12 mouse cellular contexts compared by ENCODE assay signal in genomic region chr15:102547478-102547877, GRCm38 (mm10). TPM values are rescaled to one million over a fixed set of nuclear protein-coding genes. Genes with fewer than 3 reads are reported as not detected.
DNase-seq lines count a peak whose midpoint lies in the region; ATAC-seq lines count a peak whose summit lies in the region.
"Had no signal": no experiment of that assay in that cellular context is flagged by ENCODE, and none has a peak within 500 bp of the region (broad histone marks: within the 10 kb centered on the region; RNA-seq: fewer than 3 reads in every experiment).

No protein-coding gene starts in this region.

- peak; percentile 14 for DNase-seq in adrenal gland, postnatal 14 days
- no peak for DNase-seq in adrenal gland, postnatal 4 days (ENCODE audit: low spot score in 2 of 2)
- peak; percentile 37 to 51 for DNase-seq in layer of hippocampus, postnatal 10 days (ENCODE audit: low spot score in 2 of 2)
- no peak for DNase-seq in layer of hippocampus, adult 8-10 months (ENCODE audit: low spot score in 2 of 2)
- peak; percentile 96 for DNase-seq in cerebellum, adult 9-11 months
- DNase-seq in heart, postnatal 10 days, result peak; percentile 58 to 63
- no peak for DNase-seq in right cerebral cortex, postnatal 4 days
- DNase-seq: gastrocnemius, postnatal 36 days; liver, embryonic 13.5 days had no signal

- no peak for ATAC-seq in megakaryocyte-erythroid progenitor cell, adult 5-6 weeks (replicated peaks; ENCODE audit: low FRiP score, low TSS enrichment, poor library complexity, severe bottlenecking)

- intact Hi-C loops in heart, postnatal 10 days (cut with DNase I), result no loop called here

RNA-seq across cellular contexts. Expression of gene Npff, which starts 22.7 kb away (rescaled TPM):
- 4.1 and 4.8 TPM in 2 replicates for total RNA-seq in adrenal gland, postnatal 14 days (2021)
- 1 to 10 TPM; 5.9 to 8.6 TPM for total RNA-seq in adrenal gland, postnatal 4 days (2021)
- 1 to 10 TPM; 2.6 to 6.3 TPM for total RNA-seq in layer of hippocampus, postnatal 10 days (2021)
- 1 to 10 TPM; 3.0 to 6.2 (median 4.4) TPM for total RNA-seq in layer of hippocampus, adult 8-10 months (2022)
- 1 to 10 TPM; 1.4 to 3.8 TPM for total RNA-seq in heart, postnatal 10 days (2021)
- total RNA-seq in megakaryocyte-erythroid progenitor cell, adult 5-6 weeks (2014; fragmentation: Nextera tagmentation), result 5.1 and 8.2 TPM in 2 replicates
- total RNA-seq in megakaryocyte-erythroid progenitor cell, adult 5-6 weeks (2017), result 0.89 and 3.4 TPM in 2 replicates

RNA-seq across cellular contexts. Expression of gene Tarbp2, which starts 29.5 kb away (rescaled TPM):
- 34.2 and 35.0 TPM in 2 replicates for total RNA-seq in adrenal gland, postnatal 14 days (2021)
- total RNA-seq in adrenal gland, postnatal 4 days (2021), result 10 to 100 TPM; 52.8 to 53.2 TPM
- total RNA-seq in layer of hippocampus, postnatal 10 days (2021), result 10 to 100 TPM; 45.7 to 46.8 TPM
- total RNA-seq in layer of hippocampus, adult 8-10 months (2022), result 10 to 100 TPM; 34.0 to 39.8 (median 36.6) TPM
- 10 to 100 TPM; 45.9 to 53.1 TPM for total RNA-seq in heart, postnatal 10 days (2021)
- 37.4 and 40.7 TPM in 2 replicates for total RNA-seq in megakaryocyte-erythroid progenitor cell, adult 5-6 weeks (2014; fragmentation: Nextera tagmentation)
- total RNA-seq in megakaryocyte-erythroid progenitor cell, adult 5-6 weeks (2017), result 17.0 and 19.7 TPM in 2 replicates

RNA-seq across cellular contexts. Expression of gene Map3k12, which starts 30.6 kb away (rescaled TPM):
- total RNA-seq in adrenal gland, postnatal 14 days (2021), result 8.2 and 9.4 TPM in 2 replicates
- 10 to 100 TPM; 13.2 to 13.4 TPM for total RNA-seq in adrenal gland, postnatal 4 days (2021)
- 10 to 100 TPM; 83.2 to 88.9 TPM for total RNA-seq in layer of hippocampus, postnatal 10 days (2021)
- 10 to 100 TPM; 87.5 to 99.1 (median 96.9) TPM for total RNA-seq in layer of hippocampus, adult 8-10 months (2022)
- total RNA-seq in heart, postnatal 10 days (2021), result 1 to 10 TPM; 5.1 to 5.2 TPM
- total RNA-seq in megakaryocyte-erythroid progenitor cell, adult 5-6 weeks (2014; fragmentation: Nextera tagmentation), result 0.39 TPM in 1 of 2 replicates, not detected in the other
- 0.14 and 0.15 TPM in 2 replicates for total RNA-seq in megakaryocyte-erythroid progenitor cell, adult 5-6 weeks (2017)

RNA-seq across cellular contexts. Expression of gene Gm10337, which starts 44.0 kb away (rescaled TPM):
- not detected in 2 replicates for total RNA-seq in adrenal gland, postnatal 14 days (2021)
- 1 to 10 TPM in 1 of 2 experiments, not detected in 1; 4.3 TPM for total RNA-seq in adrenal gland, postnatal 4 days (2021)
- total RNA-seq in layer of hippocampus, postnatal 10 days (2021), result not detected
- not detected for total RNA-seq in layer of hippocampus, adult 8-10 months (2022)
- total RNA-seq in heart, postnatal 10 days (2021), result 1 to 10 TPM in 1 of 2 experiments, not detected in 1; 3.6 TPM
- not detected in 2 replicates for total RNA-seq in megakaryocyte-erythroid progenitor cell, adult 5-6 weeks (2014; fragmentation: Nextera tagmentation)
- total RNA-seq in megakaryocyte-erythroid progenitor cell, adult 5-6 weeks (2017), result not detected in 2 replicates
- total RNA-seq: gastrocnemius, postnatal 36 days; layer of hippocampus, adult 18-20 months; megakaryocyte, adult 5-6 weeks had no signal

Comparison
In these comparisons a context has a peak if more than half of its experiments do, and no peak if none do; other contexts are left out.
1. DNase-seq: peak in adrenal gland, postnatal 14 days (single experiment), layer of hippocampus, postnatal 10 days (2 of 2), cerebellum, adult 9-11 months (single experiment) and heart, postnatal 10 days (2 of 2); none in adrenal gland, postnatal 4 days (0 of 2), layer of hippocampus, adult 8-10 months (0 of 2) and right cerebral cortex, postnatal 4 days (single experiment).